Mouse (Mus musculus) forebrain, embryonic 11.5 days (tissue): ENCODE results near the gene Sec14l2. TPM values are rescaled to one million over a fixed set of nuclear protein-coding genes. Genes with fewer than 3 reads are reported as not detected.
"Not testable (repeated sequence)": the region's sequence is repeated elsewhere in the genome, so short reads cannot be mapped to it uniquely, and the experiment has no call there.

ENCODE experiments used
- ATAC-seq: fragments of 200-750 bp; cut with Nextera tagmentation; replicated peaks from 2 replicates; pipeline ENCODE4 v1.8.0; 2017; ENCODE audit warnings: moderate TSS enrichment; ENCODE audit not compliant: low FRiP score
- DNase-seq: peaks from one replicate; pipeline ENCODE4 v3.0.0-alpha.2; 2017; ENCODE audit warnings: low spot score
- H3K27ac ChIP-seq: fragments of 300-500 bp; sonication (generic); 2 replicates; pipeline ENCODE4 v1.5.1; 2014; ENCODE audit warnings: low read depth, low read length
- H3K27me3 ChIP-seq: fragments of 300-500 bp; sonication (generic); 2 replicates; pipeline ENCODE4 v1.6.1; 2014; ENCODE audit warnings: mild to moderate bottlenecking, low read length, mixed read lengths; ENCODE audit not compliant: control insufficient read depth, insufficient read depth
- H3K36me3 ChIP-seq: fragments of 300-500 bp; sonication (generic); 2 replicates; pipeline ENCODE4 v1.6.1; 2014; ENCODE audit warnings: mild to moderate bottlenecking, low read length, moderate library complexity, mixed read lengths; ENCODE audit not compliant: control insufficient read depth, insufficient read depth
- H3K4me1 ChIP-seq: fragments of 300-500 bp; sonication (generic); replicated peaks from 2 replicates; pipeline ENCODE4 v1.6.1; 2014; ENCODE audit warnings: low read length, mixed read lengths; ENCODE audit not compliant: control insufficient read depth, insufficient read depth
- H3K4me2 ChIP-seq: fragments of 300-500 bp; sonication (generic); 2 replicates; pipeline ENCODE4 v1.6.1; 2014; ENCODE audit warnings: low read depth, mild to moderate bottlenecking, low read length, moderate library complexity, mixed read lengths; ENCODE audit not compliant: severe bottlenecking
- H3K4me3 ChIP-seq: fragments of 300-500 bp; sonication (generic); 2 replicates; pipeline ENCODE4 v1.5.1; 2014; ENCODE audit warnings: low read depth, low read length
- H3K9ac ChIP-seq: fragments of 300-500 bp; sonication (generic); 2 replicates; pipeline ENCODE4 v1.6.1; 2014; ENCODE audit warnings: low read length
- H3K9me3 ChIP-seq: fragments of 300-500 bp; sonication (generic); 2 replicates; pipeline ENCODE4 v1.6.1; 2016; ENCODE audit warnings: low read length, mixed read lengths; ENCODE audit not compliant: control insufficient read depth
- WGBS: fragments of 180-500 bp; shearing (Covaris S2); extraction: QIAGEN DNeasy Blood & Tissue Kit; methylation state at CpG from one replicate; pipeline ENCODE4 v1.1.7; 2014; 5-methylcytosine and 5-hydroxymethylcytosine counted together
- polyA plus RNA-seq: library from polyadenylated mRNA; unstranded; fragments of >200 nt; fragmentation: Nextera tagmentation; extraction: Ambion mirVana; gene quantifications from 2 replicates; pipeline ENCODE4 v1.2.1, GENCODE M21; 2014

Sec14l2 gene
- polyA plus RNA-seq, 1 experiment from 2014 or later = 2.1 TPM

DNA sequence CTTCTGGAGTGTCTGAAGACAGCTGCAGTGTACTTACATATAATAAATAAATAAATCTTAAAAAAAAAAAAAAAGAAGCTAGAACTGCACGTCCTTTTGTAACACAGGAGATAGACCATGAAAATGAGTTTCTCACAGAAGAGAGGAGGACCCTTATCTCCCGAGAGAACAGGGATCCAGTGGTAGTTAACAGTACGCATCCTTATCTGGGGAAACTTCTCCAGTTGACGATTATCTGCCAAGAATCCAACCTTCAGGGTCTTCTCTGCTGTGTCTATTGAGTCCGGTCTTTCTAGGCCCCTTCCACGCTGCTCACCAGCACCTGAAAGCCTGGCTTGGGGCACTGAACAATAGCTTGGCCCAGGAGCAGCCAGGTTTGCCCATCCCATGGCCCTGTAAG lies 9.2 kb downstream of the Sec14l2 start:
- WGBS = 86% methylated on average over 6 of the region's 6 CpGs

DNA sequence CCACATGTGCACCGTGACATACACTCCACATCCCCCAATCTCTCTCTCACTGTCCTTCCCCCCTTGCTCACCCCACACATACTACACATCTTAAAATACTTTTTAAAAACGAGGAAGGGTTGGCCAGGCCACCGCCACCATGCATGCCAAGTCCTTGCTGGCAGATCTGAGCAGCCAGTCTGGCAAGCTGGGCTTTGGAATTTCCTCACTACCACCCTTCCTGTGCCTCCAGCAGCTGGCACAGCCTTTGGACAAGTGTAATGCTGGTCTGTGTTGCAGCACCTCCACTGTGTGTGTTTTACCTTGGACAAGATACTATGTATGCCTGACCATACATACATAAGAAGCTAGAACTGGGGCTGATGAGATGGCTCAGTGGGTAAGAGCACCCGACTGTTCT lies 9.7 kb downstream of the Sec14l2 start:
- 0 out of 2 replicates have a peak, but pooled peaks cover 5% of the 10 kb centered on the region for H3K4me1 ChIP-seq
- H3K27ac ChIP-seq = no peak overlapping the region
- ATAC-seq (no peak), DNase-seq (no peak)
- H3K27me3 ChIP-seq = peaks cover 3% of the 10 kb centered on the region; the same call in 1 of the 2 replicates
- H3K4me3 ChIP-seq = no peak overlapping the region
- no peaks in the 10 kb centered on the region for H3K36me3 ChIP-seq
- no peak overlapping the region for H3K9ac ChIP-seq
- H3K9me3 ChIP-seq = no peaks in the 10 kb centered on the region
- H3K4me2 ChIP-seq = no peak overlapping the region
- 90% methylated on average over 4 of the region's 4 CpGs for WGBS

More for the DNA sequence above, 9.2 kb downstream of the Sec14l2 start:
- Histone ChIP-seq H3K36me3 (no peaks in the 10 kb centered on the region), H3K9me3 (no peaks in the 10 kb centered on the region), H3K4me2 (no peak overlapping the region), H3K4me3 (no peak overlapping the region), H3K4me1 (0 out of 2 replicates have a peak, but pooled peaks cover 5% of the 10 kb centered on the region), H3K9ac (no peak overlapping the region), H3K27ac (no peak overlapping the region), H3K27me3 (peaks cover 3% of the 10 kb centered on the region; the same call in 1 of the 2 replicates)
- ATAC-seq = no peak
- DNase-seq = no peak

DNA sequence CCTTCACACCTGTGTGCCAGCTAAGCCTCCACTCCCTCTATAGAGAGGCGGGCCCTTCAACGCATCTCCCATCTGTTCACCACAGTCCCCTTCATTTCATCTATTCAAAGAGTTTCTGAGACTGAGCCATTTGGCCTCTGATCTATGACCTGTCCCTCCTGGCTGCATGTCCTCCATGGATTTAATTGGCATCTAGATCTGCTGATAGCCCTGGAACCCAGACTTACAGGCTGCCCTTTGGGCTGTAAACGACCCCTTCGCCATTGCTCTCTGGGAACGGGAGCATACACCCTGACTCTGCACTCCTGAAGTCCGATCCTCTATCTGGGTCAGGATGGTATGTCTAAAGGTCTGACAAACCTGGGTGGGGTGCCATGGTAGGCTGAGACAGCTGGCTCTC lies 10.4 kb downstream of the Sec14l2 start:
- Histone ChIP-seq H3K4me3 (no peak overlapping the region), H3K4me1 (0 out of 2 replicates have a peak, but pooled peaks cover 2% of the 10 kb centered on the region), H3K9me3 (no peaks in the 10 kb centered on the region), H3K36me3 (no peaks in the 10 kb centered on the region), H3K27ac (no peak overlapping the region), H3K9ac (no peak overlapping the region), H3K27me3 (peaks cover 2% of the 10 kb centered on the region; the same call in 1 of the 2 replicates), H3K4me2 (no peak overlapping the region)
- 88% methylated on average over 6 of the region's 6 CpGs for WGBS
- DNase-seq (no peak), ATAC-seq (no peak)

DNA sequence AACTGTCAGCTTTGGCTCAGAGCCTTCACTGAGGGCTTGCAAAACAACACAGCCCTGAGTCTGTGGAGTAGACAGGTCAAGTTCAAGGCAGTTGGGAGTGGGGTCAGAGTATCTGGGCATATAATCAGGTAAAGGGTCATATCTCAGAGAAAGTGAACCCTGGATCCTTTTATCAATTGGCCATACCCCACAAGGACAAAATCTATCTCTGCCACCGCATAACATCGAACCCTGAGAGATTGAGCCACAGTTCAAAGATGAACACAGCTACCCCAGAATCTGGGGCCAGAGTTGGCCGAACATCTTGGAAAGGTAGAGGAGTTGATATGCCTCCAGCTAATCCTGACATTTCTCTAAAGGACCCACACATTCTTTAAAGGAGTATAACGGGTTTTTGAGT lies 11.2 kb downstream of the Sec14l2 start:
- H3K36me3 ChIP-seq = no peaks in the 10 kb centered on the region

DNA sequence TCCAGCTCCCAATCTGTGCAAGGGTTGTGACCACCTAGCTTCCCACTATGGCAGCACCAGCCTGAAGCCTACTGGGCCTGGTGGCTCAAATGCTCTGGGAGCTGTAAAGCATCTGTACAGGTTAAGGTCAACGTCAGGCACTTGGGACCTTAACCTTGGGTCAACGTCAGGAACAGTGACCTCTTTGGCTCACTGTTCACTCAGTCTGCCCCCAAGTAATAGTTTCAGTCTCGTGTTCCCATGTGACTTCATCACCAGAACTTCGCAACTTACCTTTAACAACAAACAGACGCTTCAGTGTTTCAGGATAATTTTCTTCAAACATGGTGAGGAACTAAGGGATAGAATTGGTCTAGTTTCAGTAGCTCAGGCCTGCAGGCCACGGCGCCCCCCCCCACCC lies 14.5 kb downstream of the Sec14l2 start:
- 84% methylated on average over 7 of the region's 7 CpGs for WGBS
- no peak overlapping the region for H3K4me2 ChIP-seq
- no peaks in the 10 kb centered on the region for H3K36me3 ChIP-seq
- H3K27me3 ChIP-seq = no peaks in the 10 kb centered on the region
- no peak overlapping the region for H3K9ac ChIP-seq
- no peak for DNase-seq
- no peak for ATAC-seq
- no peaks in the 10 kb centered on the region for H3K4me1 ChIP-seq
- no peak overlapping the region for H3K27ac ChIP-seq
- H3K4me3 ChIP-seq = no peak overlapping the region
- H3K9me3 ChIP-seq = no peaks in the 10 kb centered on the region

More for the DNA sequence above, 11.2 kb downstream of the Sec14l2 start:
- H3K9me3 ChIP-seq = no peaks in the 10 kb centered on the region
- H3K4me3 ChIP-seq = no peak overlapping the region
- ATAC-seq = no peak
- DNase-seq = no peak
- no peaks in the 10 kb centered on the region for H3K27me3 ChIP-seq
- no peak overlapping the region for H3K9ac ChIP-seq
- H3K4me2 ChIP-seq = no peak overlapping the region
- H3K27ac ChIP-seq = no peak overlapping the region
- H3K4me1 ChIP-seq = no peaks in the 10 kb centered on the region
- WGBS = 87% methylated on average over 4 of the region's 4 CpGs

DNA sequence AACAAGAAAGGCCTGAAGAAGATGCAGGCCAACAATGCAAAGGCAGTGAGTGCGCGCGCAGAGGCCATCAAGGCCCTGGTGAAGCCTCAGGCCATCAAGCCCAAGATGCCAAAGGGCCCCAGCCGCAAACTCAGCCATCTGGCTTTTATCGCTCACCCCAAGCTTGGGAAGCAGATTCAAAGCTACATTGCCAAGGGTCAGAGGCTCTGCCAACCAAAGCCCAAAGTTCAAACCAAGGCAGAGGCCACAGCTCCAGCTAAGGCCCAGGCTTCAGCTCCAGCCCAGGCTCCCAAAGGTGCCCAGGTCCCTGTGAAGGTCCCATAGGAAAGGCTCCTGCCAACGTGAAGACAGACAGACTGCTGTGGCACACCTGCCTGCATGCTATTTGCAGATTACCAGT lies 15.3 kb downstream of the Sec14l2 start:
- not testable (repeated sequence) for H3K9me3 ChIP-seq, H3K4me2 ChIP-seq, H3K9ac ChIP-seq, H3K4me1 ChIP-seq, H3K4me3 ChIP-seq, DNase-seq, H3K27ac ChIP-seq, ATAC-seq, H3K27me3 ChIP-seq, H3K36me3 ChIP-seq
- WGBS = 88% methylated on average over 6 of the region's 6 CpGs

DNA sequence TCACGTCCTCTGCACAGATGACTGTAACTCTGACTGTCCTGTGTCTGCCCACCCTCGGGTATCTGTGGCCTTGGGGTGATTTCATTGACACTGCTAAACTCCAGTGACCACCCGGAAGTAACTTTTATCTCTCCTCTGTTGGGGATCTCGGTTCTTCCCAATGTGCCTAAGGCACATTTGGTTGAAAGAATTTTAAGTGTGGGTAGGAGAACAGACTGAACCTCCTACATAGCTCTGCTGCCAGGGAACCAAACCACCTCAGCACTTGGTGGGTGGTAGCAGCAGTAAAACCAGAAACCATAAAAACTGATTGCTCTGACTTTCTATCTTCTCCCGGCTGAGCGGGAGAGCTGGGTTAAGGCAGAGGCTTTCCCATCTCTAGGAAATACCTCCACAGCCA lies 17.8 kb downstream of the Sec14l2 start:
- Histone ChIP-seq H3K9ac (no peak overlapping the region), H3K36me3 (no peaks in the 10 kb centered on the region), H3K9me3 (no peaks in the 10 kb centered on the region), H3K4me3 (no peak overlapping the region), H3K27me3 (no peaks in the 10 kb centered on the region), H3K4me1 (no peaks in the 10 kb centered on the region), H3K27ac (no peak overlapping the region), H3K4me2 (no peak overlapping the region)
- 84% methylated on average over 6 of the region's 6 CpGs for WGBS
- ATAC-seq = no peak
- no peak for DNase-seq

DNA sequence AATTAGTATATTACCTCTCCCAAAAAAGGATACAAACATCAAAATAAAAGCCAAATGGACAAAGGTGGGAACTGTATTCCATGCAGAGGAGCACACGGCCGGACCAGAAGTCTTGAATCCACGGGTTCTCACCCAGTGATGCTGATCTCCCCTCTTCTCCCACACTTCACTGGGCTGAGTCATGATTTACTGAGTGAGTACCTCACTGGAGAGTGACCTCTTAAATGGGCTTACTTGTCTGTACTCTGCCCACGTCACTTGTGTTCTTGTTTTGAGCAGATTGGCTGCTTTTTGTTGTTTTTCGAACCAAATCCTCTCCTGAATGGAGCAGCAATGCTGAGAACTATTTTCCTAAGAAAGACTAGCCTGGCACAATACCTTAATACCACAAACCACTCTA lies 18.2 kb downstream of the Sec14l2 start:
- no peak overlapping the region for H3K9ac ChIP-seq
- H3K27ac ChIP-seq = no peak overlapping the region
- no peaks in the 10 kb centered on the region for H3K9me3 ChIP-seq
- no peaks in the 10 kb centered on the region for H3K27me3 ChIP-seq
- no peak for DNase-seq
- no peak for ATAC-seq
- no peak overlapping the region for H3K4me3 ChIP-seq
- 82% methylated on average over 5 of the region's 5 CpGs for WGBS
- H3K4me1 ChIP-seq = no peaks in the 10 kb centered on the region
- no peaks in the 10 kb centered on the region for H3K36me3 ChIP-seq
- H3K4me2 ChIP-seq = no peak overlapping the region

DNA sequence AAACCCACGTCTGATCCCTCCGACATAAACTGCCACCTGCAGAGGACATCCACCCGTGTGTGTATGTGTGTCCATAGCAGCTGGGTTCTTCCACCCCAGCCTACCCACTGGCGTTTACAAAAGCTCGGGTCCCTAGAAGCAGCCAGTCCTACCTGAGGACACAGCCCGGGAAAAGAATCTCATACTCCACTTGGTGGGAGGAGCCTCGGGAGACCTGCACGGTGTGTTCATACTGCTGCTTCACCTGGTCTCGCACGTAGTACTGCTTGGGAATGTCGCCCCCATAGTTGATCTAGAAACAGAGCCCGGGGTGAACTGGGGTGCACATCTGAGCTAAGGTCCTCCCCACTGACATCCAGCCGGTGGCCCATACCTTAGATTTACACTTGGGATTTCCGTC lies 19.7 kb downstream of the Sec14l2 start:
- H3K36me3 ChIP-seq = no peaks in the 10 kb centered on the region
- ATAC-seq = no peak
- H3K4me1 ChIP-seq = no peaks in the 10 kb centered on the region
- DNase-seq = no peak
- 83% methylated on average over 14 of the region's 14 CpGs for WGBS
- no peaks in the 10 kb centered on the region for H3K27me3 ChIP-seq
- H3K9me3 ChIP-seq = no peaks in the 10 kb centered on the region
- H3K27ac ChIP-seq = no peak overlapping the region
- no peak overlapping the region for H3K9ac ChIP-seq
- H3K4me3 ChIP-seq = no peak overlapping the region
- no peak overlapping the region for H3K4me2 ChIP-seq
